Mouse (Mus musculus): ENCODE results near the gene Foxn4.

DNA sequence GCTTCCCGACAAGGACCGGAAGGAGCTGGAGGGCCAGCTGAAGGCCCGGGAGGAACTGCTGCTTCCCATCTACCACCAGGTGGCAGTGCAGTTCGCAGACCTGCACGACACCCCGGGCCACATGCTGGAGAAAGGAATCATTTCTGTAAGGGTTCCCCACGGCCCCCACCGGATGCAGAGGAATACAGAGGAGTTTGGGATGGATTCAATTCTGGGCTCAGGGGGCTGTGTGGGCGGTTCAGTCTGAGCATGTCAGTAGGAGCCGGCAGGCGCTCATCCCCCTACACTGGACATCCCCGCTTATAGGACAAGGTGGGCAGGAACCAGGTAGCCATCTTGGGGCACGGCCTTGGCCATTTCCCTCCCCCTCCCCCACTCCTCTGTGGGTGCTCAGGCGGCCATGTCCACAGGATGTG, 25.4 kb downstream of the Foxn4 start:
- TF ChIP-seq GATA1 (IDR thresholded peaks at IDR 0.05; ENCODE audit: low read length) (no peak), TAL1 (IDR thresholded peaks at IDR 0.05; ENCODE audit: low read length) (no peak)

Measured in erythroblast, embryonic 14.5 days (primary cell).